Mouse (Mus musculus): ENCODE measurements at regions not wholly inside any gene's neighbourhood (a gene's known extent, or its start where the extent isn't known, plus 50 kb on each side); places are given as distances from the start of the nearest gene placed in this dataset.

- H3K4me3 ChIP-seq (ENCODE audit: insufficient read depth, low read length), result no peak overlapping the region
- TF ChIP-seq POLR2A (IDR thresholded peaks at IDR 0.05; ENCODE audit: low read depth, low read length) (no peak), CTCF (IDR thresholded peaks at IDR 0.05; ENCODE audit: borderline replicate concordance, insufficient read depth, low read length) (no peak)
- H3K4me1 ChIP-seq (ENCODE audit: control insufficient read depth, insufficient read depth, low read length), result no peaks in the 10 kb centered on the region
- no peak overlapping the region for H3K27ac ChIP-seq (ENCODE audit: insufficient read depth, low read length)
These were observed 288.1 kb upstream of the Lmcd1 start for GRCm38 (mm10) chr6:111985452-111985851.

GRCm38 (mm10) chr6:111995823-111996222, 277.7 kb upstream of the Lmcd1 start:
- no peaks in the 10 kb centered on the region for H3K4me1 ChIP-seq (ENCODE audit: control insufficient read depth, insufficient read depth, low read length)
- no peak overlapping the region for H3K27ac ChIP-seq (ENCODE audit: insufficient read depth, low read length)
- no peak overlapping the region for H3K4me3 ChIP-seq (ENCODE audit: insufficient read depth, low read length)
- TF ChIP-seq CTCF (IDR thresholded peaks at IDR 0.05; ENCODE audit: borderline replicate concordance, insufficient read depth, low read length) (no peak), POLR2A (IDR thresholded peaks at IDR 0.05; ENCODE audit: low read depth, low read length) (no peak)

- Histone ChIP-seq H3K4me1 (ENCODE audit: control insufficient read depth, insufficient read depth, low read length) (no peaks in the 10 kb centered on the region), H3K27ac (ENCODE audit: insufficient read depth, low read length) (no peak overlapping the region), H3K4me3 (ENCODE audit: insufficient read depth, low read length) (no peak overlapping the region)
- no peak for TF ChIP-seq CTCF (IDR thresholded peaks at IDR 0.05; ENCODE audit: borderline replicate concordance, insufficient read depth, low read length)
These were observed 269.6 kb upstream of the Lmcd1 start for GRCm38 (mm10) chr6:112003784-112004471.

GRCm38 (mm10) chr6:112026261-112027205, 247.0 kb upstream of the Lmcd1 start:
- Histone ChIP-seq H3K27ac (ENCODE audit: insufficient read depth, low read length) (no peak overlapping the region), H3K4me1 (ENCODE audit: control insufficient read depth, insufficient read depth, low read length) (no peaks in the 10 kb centered on the region), H3K4me3 (ENCODE audit: insufficient read depth, low read length) (no peak overlapping the region)
- no peak for TF ChIP-seq CTCF (IDR thresholded peaks at IDR 0.05; ENCODE audit: borderline replicate concordance, insufficient read depth, low read length)
- no peak for TF ChIP-seq POLR2A (IDR thresholded peaks at IDR 0.05; ENCODE audit: low read depth, low read length)

GRCm38 (mm10) chr6:112050548-112051184, 222.9 kb upstream of the Lmcd1 start:
- Histone ChIP-seq H3K27ac (ENCODE audit: insufficient read depth, low read length) (no peak overlapping the region), H3K4me3 (ENCODE audit: insufficient read depth, low read length) (no peak overlapping the region), H3K4me1 (ENCODE audit: control insufficient read depth, insufficient read depth, low read length) (no peaks in the 10 kb centered on the region)
- TF ChIP-seq POLR2A (IDR thresholded peaks at IDR 0.05; ENCODE audit: low read depth, low read length) (no peak), CTCF (IDR thresholded peaks at IDR 0.05; ENCODE audit: borderline replicate concordance, insufficient read depth, low read length) (no peak)

GRCm38 (mm10) chr6:112052193-112052592, 221.4 kb upstream of the Lmcd1 start:
- Histone ChIP-seq H3K27ac (ENCODE audit: insufficient read depth, low read length) (no peak overlapping the region), H3K4me3 (ENCODE audit: insufficient read depth, low read length) (no peak overlapping the region), H3K4me1 (ENCODE audit: control insufficient read depth, insufficient read depth, low read length) (no peaks in the 10 kb centered on the region)
- TF ChIP-seq POLR2A (IDR thresholded peaks at IDR 0.05; ENCODE audit: low read depth, low read length) (no peak), CTCF (IDR thresholded peaks at IDR 0.05; ENCODE audit: borderline replicate concordance, insufficient read depth, low read length) (no peak)

GRCm38 (mm10) chr6:112057895-112058294, 215.7 kb upstream of the Lmcd1 start:
- Histone ChIP-seq H3K4me3 (ENCODE audit: insufficient read depth, low read length) (no peak overlapping the region), H3K4me1 (ENCODE audit: control insufficient read depth, insufficient read depth, low read length) (no peaks in the 10 kb centered on the region), H3K27ac (ENCODE audit: insufficient read depth, low read length) (no peak overlapping the region)
- TF ChIP-seq CTCF (IDR thresholded peaks at IDR 0.05; ENCODE audit: borderline replicate concordance, insufficient read depth, low read length), result no peak
- no peak for TF ChIP-seq POLR2A (IDR thresholded peaks at IDR 0.05; ENCODE audit: low read depth, low read length)

- H3K4me3 ChIP-seq (ENCODE audit: insufficient read depth, low read length), result no peak overlapping the region
- TF ChIP-seq CTCF (IDR thresholded peaks at IDR 0.05; ENCODE audit: borderline replicate concordance, insufficient read depth, low read length) (no peak), POLR2A (IDR thresholded peaks at IDR 0.05; ENCODE audit: low read depth, low read length) (no peak)
- no peak overlapping the region for H3K27ac ChIP-seq (ENCODE audit: insufficient read depth, low read length)
- H3K4me1 ChIP-seq (ENCODE audit: control insufficient read depth, insufficient read depth, low read length), result no peaks in the 10 kb centered on the region
These were observed 210.6 kb upstream of the Lmcd1 start for GRCm38 (mm10) chr6:112062956-112063355.

- no peak overlapping the region for H3K27ac ChIP-seq (ENCODE audit: insufficient read depth, low read length)
- no peaks in the 10 kb centered on the region for H3K4me1 ChIP-seq (ENCODE audit: control insufficient read depth, insufficient read depth, low read length)
- H3K4me3 ChIP-seq (ENCODE audit: insufficient read depth, low read length), result no peak overlapping the region
- TF ChIP-seq CTCF (IDR thresholded peaks at IDR 0.05; ENCODE audit: borderline replicate concordance, insufficient read depth, low read length) (no peak), POLR2A (IDR thresholded peaks at IDR 0.05; ENCODE audit: low read depth, low read length) (no peak)
These were observed 183.0 kb upstream of the Lmcd1 start for GRCm38 (mm10) chr6:112090597-112090996.
